Mouse (Mus musculus) layer of hippocampus, adult 11-12 months (tissue): ENCODE measurements around the gene Unc5c.

ENCODE experiments used
- DNase-seq: peaks from one replicate; pipeline ENCODE4 v3.0.0; 2022; ENCODE audit warnings: low spot score

Gene Unc5c

DNA sequence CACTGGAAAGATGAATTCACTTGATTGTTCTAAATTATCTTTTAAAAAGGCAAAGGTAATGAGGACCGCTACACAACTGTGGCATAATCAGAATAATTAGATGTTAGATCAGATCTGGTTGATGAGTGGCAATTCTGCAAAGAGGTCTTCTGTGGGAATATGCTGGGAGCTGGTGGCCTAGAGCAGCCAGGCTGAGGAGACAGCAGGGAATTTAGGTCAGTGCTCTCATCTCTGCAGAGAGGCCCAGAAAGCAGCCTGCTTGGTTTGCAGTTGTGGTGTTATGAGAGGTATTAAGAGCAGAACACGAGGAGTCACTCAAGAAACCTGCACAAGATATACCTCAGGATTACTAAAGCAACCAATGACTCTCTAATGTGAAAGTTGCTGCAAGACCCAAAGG, 133.9 kb downstream of the Unc5c start:
- DNase-seq: no peak

DNA sequence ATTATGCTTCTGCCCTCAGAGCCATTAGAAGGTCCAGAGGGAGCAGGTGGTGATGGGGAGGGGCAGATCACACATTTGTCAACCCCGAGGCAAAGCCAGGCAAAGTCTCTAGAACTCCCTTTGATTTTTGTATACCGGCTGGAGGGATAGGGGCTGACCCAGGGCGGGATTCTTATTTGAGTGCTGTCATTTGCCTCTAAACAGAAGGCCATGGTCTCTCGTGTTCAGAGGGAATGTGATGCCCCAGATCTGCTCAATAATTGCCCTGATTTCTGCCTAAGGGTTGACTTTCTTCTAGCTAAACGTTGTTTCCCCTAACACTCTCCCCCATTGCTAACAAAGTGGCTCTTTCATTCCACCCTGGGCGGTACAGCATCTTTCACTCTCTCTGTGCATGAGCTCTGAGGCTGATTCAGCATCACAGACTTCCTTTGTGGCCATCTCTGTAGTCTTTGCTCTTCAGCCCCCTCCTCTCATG, 136.1 kb downstream of the Unc5c start:
- peak; percentile 40 for DNase-seq

DNA sequence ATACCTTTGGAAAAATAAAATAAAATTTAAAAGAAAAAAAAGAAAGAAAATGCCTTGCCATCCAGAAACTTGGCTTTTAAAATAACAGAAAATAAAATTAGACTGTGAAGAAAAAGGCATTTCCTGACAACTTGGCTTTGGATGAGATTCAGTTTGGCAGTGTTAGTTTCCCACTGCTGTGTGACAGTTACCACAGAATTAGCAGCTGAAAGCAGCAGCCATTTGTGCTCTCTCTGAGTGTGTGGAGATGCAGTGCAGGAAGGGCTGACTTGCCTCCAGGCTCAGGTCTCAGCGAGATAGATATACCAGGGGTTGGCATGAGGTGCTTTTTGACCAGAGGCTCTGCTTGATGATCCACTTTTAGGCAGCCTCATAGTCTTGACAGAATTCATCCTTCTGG, 151.7 kb downstream of the Unc5c start:
- DNase-seq: no peak

DNA sequence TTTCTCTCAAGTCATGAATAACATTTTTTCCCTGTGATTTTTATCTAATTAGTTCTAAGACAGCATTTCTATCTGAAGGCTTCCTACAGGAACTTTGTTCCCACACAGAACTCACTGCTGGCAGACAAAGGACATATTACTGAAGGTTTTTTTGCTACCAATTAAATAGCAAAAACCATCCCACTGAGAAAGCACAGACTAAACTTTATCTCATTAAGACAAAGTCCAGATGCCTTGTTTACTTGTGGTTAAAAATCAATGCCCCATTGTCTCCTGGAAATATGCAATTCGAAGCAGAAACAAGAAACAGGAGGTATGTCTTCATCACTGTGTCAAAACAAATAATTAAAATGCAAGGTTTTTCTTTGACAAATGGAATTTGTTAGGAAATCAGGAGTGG, 153.7 kb downstream of the Unc5c start:
- DNase-seq: no peak

DNA sequence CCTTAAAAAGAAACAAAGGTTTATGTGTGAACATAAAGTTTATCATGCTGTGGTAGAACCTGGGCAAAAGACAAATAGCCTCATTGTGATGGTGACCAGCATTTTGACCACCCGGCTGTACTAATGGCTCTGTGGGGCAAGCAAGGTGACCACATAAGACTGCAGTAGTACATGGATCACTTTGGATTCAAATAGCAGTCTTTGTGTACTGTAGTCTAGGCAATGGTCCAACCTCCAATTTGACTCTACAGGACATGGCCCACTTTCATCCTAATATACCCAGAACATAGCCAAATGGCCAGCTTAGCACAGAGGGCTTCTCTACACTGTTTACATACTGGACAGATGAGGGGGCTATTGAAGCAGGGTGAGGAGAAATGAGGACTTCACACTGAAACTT, 156.5 kb downstream of the Unc5c start:
- DNase-seq: no peak

DNA sequence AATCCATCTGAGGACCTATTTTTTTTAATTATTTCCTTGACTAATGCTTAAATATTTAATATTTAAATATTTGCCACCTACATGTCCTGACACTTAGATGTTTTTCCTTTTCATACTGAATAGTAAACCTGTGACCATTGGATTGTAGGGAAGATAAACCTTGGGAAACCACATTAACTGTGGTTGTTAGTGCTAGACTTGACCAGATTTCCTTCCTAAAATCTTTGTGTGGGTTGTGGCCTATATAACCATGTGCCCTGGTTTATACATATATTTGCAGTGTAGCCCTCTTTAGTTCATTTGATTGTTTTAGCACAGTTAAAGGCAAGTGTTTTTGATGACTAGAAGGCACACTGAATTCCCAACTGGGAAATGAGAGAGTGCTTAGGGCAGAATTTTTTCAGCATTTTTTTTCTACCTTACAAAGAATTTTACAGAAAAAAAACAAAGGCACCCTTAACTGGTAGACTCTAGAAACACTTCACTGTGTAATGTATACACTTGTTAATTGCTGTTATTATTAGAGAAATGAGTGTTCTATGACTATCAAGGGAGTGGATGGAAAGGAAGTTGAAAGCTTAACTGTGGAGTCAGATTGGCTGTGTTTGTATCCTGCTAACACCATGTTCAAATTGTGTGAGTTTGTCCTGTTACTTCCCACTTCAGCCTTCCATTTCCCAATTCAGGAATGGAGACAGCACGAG, 162.1 kb downstream of the Unc5c start:
- no peak for DNase-seq

DNA sequence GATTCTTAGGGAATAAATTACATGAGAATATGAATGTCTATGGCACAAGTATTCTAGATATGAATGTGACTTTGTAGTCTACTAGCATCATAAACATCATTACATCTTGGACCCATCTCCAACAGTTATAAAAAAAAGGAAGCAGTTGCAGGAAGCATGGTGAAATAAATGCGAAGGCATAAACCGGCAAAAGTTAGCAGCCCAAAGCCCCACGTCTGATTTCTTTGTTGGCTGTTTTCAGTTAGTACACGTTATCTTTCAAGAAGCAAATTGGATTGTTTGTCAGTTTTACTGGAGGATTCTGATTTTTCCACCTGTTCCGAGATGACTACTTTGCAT, 162.6 kb downstream of the Unc5c start:
- DNase-seq: no peak

DNA sequence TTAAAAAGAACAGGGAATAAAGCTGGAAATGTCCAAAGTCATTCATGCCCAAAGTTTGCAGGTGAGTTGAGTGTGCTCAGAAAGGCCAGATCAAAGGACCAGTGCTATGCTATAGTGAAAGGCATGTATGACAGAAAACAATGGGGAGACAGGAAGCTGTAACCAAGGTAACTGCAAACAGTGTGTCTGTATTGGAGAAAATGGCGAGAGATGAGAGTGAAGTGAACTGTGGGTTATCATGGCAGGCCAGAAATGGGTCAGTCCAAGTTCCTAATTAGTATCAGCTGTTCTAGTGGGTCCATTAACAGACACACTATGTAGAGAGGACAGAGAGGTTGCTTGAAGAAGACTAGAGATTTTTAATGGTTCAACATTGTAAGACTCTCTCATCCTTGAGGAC, 164.4 kb downstream of the Unc5c start:
- no peak for DNase-seq

- DNase-seq: no peak
These were observed 172.9 kb downstream of the Unc5c start for GRCm38 (mm10) chr3:141637900-141638299.

DNA sequence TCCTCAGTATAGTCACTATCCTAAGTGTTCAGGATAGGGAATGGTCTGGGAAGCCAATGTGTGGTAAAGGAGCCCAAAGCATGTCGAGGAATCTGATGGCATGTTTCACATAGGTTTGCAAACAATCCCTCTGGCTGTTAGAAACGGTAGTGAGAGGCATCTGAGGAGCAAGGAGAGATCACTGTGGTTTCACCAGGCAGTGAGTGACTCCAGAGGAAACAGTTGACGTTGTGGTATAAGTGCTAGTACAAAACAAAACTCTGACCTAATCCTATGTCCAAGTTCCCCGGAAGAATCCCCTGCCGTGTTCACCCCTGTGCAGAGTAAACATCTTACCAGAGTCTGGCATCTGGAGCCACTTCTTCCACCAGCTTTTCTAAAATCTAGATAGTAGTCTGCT, 179.2 kb downstream of the Unc5c start:
- DNase-seq: no peak

- no peak for DNase-seq
These were observed 181.6 kb downstream of the Unc5c start for GRCm38 (mm10) chr3:141646588-141646987.

DNA sequence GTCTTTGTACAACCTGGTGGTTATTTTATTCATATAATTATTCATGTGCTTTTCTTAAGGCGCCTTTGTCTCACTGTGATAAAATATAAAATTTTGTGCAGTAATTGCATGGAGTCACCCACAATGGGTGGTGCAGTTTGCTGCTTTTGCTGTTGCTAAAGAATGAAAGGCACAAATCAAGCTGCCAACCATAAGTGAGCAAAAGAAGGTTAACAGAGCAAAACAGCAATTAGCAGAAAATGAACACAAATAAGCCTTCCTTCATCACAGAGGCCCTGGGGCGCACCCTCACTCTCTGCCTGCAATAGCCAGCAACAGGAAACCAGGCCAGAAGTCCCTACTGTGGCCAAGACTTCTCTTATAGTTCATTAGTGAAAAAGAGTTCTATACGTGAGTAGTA, 185.6 kb downstream of the Unc5c start:
- DNase-seq: no peak

DNA sequence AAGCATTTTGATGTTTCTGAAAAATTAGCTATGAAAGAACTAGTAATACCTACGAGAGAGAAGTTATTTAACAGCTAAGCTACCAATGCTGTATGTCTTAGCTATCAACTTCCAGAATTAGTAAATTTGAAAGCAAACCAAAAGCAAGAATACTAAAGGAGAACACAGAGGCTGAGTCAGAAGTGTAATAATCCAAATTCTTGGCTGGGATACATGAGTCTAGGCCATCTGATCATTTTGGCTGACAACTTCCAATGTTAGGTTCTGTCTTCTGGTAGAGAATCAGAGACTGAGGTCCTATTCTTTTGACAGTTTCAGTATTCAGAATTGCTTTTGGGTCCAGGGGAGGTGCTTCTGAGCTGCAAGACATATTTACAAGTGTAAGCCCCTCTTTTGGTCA, 188.9 kb downstream of the Unc5c start:
- no peak for DNase-seq

DNA sequence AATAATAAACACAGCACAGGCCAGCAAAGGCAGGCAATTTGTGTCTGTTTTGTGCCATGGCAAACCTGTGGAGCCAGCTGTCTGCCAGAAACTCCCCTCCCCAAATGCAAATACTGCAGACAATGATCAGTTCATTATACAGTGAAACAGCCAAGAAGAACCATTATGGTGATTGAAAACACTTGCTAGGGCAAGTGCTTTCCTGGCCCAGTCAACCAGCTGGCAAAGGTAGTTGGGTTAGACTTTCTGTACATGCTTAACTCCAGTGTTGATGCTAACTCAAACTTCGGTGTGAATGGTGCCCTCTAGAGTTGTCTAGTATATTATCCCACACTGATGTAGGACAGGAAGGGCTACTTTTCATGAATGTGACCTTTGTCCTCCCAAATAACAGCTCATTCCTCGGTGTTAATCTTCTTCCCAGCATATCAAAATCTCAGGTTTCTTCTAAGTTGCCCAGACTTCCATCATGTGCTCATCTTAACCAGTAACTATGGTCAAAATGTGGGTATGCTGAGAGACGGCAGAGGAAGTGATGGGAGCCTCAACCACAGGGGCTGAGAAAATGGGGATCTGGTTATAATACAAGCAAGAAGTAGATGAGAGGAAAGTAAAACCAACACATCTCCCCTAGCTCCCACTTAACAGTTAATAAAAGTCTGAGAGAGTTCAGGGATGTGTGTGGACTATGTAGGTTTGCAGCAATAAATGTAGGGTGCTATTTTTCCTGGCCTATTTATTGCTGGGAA, 194.2 kb downstream of the Unc5c start:
- DNase-seq: no peak

DNA sequence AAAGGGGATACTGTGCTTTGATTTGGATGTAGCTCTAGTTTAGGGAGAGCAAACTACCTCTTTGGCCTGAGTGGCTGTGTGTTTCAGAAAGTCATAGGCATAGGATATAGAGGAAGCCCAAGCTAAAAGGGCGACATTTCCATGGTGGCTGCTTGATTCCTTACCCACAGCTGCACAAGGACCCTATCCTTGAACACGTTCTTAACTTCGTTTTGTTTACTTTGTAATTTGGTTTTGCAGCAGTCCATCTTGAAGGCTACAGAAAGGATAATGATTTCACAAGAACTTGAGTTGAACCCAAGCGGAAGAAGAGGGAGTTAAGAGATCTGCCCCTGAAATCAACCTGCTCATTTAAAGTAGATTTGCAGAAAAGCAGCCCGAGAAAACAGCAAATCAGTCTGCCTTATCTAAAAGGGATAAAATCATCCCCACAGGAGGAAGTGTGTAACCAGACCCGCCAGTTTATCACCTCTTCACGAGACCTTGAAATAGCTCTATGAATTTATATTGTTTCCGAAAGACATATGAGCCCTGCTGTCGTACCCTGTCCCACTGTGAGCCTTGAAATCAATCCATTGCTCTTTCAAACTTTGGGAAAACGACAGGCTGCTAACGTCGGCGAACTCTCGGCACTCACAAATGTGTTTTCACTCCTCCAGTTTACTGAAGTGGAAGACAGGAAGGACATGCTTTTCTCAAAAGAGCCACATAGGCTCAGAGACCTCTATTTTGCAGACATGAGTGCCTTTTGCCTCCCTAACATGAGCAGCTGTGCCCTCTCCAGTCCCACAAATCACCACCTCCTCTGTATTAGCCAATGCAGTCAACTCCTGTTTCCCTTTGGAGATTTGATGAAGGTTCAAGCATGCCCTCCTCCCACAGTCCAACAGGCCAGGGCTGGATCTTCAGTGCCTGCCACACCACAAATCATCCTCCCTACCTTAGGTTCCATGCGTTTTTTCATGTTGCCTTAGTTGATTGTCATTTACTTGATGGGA, 195.3 kb downstream of the Unc5c start:
- no peak for DNase-seq

- DNase-seq: no peak
These were observed 224.1 kb downstream of the Unc5c start for GRCm38 (mm10) chr3:141689113-141689512.

DNA sequence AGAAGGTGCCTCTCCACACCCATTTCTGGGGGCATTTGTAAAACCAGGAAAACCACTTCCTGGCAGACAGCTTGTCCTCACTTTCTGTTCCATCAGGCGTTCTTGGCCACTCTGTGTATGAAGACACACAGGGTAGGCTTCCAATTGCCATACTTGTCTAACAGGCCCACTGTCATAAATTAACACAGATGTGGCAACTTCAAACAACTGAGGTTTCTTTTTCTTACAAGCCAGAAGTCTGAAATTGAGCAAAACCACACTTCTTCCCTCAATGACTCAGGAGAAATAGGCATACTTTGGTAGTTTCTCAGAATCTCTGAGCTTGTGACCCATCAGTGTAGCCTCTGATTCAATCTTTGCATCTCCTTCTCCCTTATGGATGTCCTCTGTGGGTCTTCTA, 225.7 kb downstream of the Unc5c start:
- no peak for DNase-seq

DNA sequence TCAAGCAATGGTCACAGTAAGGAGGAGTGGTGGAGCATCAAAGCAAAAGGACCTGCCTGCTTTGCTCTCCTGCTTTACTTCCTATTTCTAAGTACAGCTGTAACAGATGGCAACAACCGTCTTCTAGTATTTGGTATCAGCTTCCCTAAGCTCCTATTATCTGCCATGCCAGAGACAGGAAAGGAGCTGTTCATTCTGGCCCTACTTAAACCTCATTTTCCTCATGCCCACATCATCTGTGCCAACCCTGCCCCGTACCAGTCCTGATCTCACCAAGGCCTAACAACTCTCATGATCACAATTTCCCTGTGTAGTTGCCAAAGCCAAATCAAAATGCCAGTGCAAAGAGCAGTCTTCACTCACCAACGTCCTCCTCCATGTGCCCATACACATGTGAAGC, 226.4 kb downstream of the Unc5c start:
- no peak for DNase-seq

DNA sequence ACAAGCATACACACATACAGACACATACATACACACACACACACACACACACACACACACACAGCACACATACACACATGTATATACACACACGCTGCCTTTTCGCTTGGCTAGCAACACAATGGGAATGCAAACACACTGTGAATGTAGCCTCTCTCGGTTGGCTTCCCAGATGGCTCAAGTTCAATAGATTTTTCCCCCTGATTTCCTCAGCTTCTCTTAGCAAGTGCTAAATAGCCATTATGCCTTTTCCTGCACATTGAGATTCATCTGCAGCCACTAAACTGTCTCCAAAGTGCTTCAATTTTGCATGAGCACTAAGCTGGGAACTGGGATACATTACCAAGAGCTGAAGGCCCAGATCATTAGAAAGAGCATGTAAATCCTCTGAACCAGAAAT, 226.8 kb downstream of the Unc5c start:
- no peak for DNase-seq

DNA sequence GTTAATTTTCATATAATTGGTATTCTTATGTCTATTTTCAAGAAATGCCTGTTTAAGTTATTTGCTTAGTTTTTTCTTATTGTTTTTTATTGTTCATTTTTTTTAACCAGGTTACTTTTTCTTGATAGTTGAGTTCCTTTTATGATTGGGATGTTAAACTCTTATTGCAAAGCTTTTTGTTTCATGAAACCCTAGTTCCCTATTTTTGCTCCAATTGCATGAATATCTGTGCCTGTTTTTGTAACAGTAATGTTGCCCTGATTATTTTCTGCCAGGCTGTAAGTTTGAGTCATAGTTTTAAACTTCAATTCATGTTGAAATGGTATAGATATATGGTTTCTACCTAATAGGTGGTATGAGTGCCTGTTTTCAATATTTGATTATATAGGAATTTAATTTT, 234.2 kb downstream of the Unc5c start:
- no peak for DNase-seq

DNA sequence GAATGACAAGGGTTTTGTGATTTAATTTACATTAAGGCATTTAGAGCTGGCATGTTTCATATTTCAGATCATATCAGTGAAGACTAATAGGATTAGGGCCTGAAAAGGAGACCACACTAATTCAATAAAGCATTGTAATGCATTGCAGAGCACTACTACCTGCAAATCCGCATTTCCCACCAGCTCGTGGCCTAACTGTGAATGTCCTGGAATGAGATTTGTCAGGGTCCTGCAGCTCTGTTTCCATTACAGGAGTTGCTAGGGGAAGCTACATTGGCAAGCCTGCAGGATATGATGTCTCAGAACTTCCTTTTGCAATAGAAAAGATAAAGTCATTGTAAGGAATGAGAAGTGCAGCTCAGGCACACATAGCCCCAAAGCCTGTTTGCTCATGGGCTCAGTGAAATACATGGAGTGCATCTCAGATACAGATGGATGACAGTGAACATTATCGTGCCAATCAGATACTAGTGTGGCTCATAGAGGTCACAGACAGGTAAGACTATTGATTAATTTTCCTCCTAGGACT, 236.4 kb downstream of the Unc5c start:
- DNase-seq: no peak

- no peak for DNase-seq
These were observed 246.6 kb downstream of the Unc5c start for GRCm38 (mm10) chr3:141711601-141712000.
